Mouse (Mus musculus) layer of hippocampus, postnatal 14 days (tissue): Measurements from ENCODE around the gene Taok3. TPM values are rescaled to one million over a fixed set of nuclear protein-coding genes. Genes with fewer than 3 reads are reported as not detected.
A peak's percentile ranks its signal among the peaks of the same experiment; 100 is the strongest.

Experiments used
- DNase-seq, 2 experiments: peaks; one replicate each; pipeline ENCODE4 v3.0.0; 2021 to 2022; ENCODE audit warnings: low spot score in 2 of 2, mixed read lengths in 1 of 2
- total RNA-seq, 2 experiments: library from RNA; stranded (reverse); gene quantifications; 2 replicates each; pipeline ENCODE4 v1.2.3; 2021

The Taok3 gene
- total RNA-seq, 2 experiments from 2014 or later, result 58.2 to 58.9 TPM

- DNase-seq, result no peak
Observed at GRCm38 (mm10) chr5:117178079-117178478, 58.1 kb downstream of the Taok3 start.

GRCm38 (mm10) chr5:117178486-117178885 lies 58.6 kb downstream of the Taok3 start:
- no peak for DNase-seq

GRCm38 (mm10) chr5:117181921-117182320 lies 62.0 kb downstream of the Taok3 start:
- DNase-seq, result no peak

GRCm38 (mm10) chr5:117182411-117182810 lies 62.5 kb downstream of the Taok3 start:
- DNase-seq, result no peak

DNA sequence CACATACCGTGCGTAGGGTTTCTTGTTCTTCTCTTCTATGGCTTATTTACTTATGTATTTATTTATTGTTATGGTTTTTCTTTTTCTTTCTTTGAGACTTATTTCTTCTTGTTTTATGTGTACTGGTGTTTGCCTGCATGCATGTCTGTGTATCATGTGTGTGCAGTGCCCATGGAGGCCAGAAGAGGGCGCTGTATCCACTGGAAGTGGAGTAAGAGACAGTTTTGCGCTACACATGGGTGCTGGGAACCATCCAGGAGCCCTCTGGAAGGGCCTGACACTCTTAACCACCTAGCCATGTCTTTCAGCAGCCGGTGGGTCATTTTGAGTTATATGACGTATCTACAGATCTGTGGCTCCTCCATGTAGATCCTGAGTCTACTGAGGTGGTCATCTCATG lies 64.9 kb downstream of the Taok3 start:
- no peak for DNase-seq

DNA sequence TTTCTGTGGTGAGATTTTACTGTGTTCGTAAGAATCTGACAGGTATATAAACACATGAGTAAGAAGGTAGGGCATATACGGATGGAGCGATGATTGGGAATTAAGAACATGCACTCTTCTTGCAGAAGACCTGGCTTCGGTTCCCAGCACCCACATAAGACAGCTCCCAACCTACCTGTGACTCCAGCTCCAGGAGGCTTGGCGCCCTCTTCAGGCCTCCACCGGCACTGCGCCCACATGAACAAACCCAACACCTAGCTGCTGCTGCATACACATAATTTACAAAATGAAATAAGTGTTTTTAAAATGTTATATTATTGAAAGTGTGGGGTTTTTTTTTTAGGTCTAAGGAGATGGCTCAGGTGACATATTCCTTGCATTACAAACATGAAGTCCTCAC lies 65.7 kb downstream of the Taok3 start:
- DNase-seq, result no peak

GRCm38 (mm10) chr5:117192061-117192460 lies 72.1 kb downstream of the Taok3 start:
- no peak for DNase-seq

- no peak for DNase-seq
Observed at GRCm38 (mm10) chr5:117193748-117194147, 73.8 kb downstream of the Taok3 start.

DNA sequence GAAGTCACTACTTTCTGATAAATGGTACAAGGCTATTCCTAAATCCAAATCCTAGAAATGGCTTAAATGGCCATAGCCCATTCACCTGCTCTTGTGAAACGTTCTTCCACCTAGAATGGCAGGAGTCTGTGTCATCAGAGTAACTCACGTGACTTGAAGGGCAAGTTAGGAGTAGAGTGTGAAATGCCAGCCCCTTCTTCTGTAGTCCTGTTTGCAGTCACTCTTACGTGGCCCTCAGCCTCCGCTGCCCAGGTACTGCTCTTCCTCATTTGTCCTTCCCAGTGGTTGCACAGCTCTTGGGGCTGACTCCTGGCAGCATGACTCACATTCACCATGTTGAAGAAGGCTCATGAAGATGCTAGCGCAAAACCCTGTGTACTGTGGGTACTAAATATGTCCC lies 74.7 kb downstream of the Taok3 start:
- no peak for DNase-seq

DNA sequence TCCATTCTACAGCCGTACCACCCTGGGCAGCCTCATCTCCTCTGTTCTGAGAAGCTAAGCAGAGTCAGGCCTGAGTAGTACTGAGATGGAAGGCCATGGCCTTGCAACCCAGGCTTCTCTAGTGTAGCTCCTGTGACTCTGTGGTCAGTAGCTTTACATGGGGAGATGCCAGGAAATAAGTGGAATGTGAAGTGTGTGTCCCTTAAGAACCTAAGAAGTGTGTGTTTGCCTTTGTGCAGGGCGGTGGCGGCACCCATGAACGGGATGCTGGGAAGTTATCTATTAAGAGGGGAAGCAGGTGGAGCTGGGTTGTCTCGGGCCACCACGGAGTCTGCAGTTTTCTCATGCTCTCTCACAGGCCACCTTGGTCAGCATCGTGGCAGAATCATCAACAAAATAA lies 76.6 kb downstream of the Taok3 start:
- no peak for DNase-seq

DNA sequence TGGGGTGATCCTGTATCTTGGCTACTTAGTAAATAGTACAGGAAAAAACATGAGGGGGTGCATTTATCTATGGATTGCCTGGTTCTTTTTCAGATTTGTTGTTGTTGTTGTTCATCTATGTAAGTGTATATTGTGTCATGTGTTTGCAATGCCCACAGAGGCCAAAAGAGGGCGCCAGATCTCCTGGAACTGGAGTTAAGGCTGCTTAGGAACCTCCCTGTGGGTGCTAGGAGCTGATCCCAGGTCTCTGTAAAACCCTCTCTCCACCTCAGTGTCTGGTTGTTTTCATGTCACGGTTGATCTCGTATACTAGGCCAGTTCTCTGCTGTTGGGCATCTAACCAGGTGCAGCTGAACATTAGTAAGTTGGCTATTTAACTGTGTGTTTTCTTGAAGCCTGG lies 78.5 kb downstream of the Taok3 start:
- DNase-seq, result no peak

DNA sequence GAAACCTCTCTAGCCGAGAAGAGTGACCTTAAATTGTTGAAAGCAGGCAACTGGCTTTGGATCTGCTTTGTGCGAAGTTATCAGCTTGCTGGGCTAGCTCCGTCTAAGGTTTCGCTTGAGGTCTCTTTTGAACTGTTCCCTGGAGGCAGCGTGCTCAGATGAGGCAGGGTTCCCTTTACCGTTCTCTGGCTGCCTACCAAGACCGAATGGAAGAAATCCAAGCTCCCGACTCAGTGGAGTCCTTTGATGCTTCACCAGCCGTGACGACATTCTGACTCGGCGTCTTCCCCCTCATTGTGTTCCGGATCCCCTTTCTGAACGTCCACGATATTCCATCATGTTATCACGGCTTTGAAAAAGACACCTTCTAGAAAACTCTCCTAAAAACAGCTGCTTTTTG lies 87.4 kb downstream of the Taok3 start:
- peak in 1 of 2 experiments; percentile 8 for DNase-seq

DNA sequence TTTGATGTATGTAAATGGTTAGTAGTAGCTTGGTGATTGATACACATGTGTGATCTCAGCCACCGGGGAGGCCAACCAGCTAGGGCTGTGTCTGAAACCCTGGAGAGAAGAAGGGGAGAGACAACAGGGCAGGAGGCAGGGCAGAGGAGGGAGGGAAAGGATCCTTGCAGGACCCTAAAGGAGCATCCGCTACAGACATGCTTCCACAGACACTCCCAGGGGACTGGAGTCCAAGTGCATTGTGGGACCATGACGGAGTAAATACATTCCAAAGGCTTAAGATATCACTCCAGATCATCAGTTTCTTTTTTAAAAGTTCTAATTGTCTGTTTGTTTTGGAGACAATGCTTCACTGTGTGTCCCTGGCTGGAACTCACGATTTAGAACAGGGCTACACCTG lies 94.1 kb downstream of the Taok3 start:
- no peak for DNase-seq

DNA sequence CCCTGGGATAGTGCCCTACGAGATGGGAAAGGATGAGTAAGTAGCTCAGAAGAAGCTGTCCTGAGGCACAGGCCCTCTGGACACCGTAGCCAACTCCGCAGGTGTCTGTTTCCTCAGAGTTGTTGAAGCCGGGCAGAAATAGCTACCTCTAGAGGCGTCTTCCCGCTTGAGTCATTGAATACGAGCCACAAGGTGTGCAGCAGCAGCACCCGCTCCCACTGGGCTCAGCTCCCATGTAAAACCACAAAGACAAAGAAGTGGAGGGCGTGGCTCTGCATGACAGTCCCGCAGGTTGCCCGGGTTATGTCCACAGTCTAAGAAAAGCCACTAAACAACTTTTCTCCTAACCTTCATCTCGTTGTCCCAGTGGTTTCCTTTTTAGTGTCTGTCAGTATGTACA lies 111.1 kb downstream of the Taok3 start:
- no peak for DNase-seq

GRCm38 (mm10) chr5:117236540-117236939 lies 116.6 kb downstream of the Taok3 start:
- DNase-seq, result no peak

DNA sequence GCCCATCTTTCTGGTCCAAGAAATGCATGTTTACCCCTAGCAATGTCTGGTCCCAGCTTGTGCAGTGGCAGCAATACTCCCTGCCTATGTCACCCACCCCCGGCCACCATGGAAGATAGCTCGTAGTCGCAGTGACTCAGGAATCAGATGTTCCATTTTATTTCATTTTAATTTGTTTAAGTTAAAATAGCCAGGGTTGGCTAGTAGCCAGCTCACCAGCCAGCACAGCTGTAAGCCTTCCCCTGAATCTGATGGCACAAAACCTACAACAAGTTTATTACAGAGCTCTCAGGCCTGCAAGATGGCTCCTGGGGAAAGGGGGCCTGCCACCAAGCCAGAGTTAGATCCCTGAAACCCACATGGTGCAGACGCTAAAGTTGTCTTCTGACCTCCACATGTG lies 119.2 kb downstream of the Taok3 start:
- no peak for DNase-seq

GRCm38 (mm10) chr5:117240321-117240731 lies 120.4 kb downstream of the Taok3 start:
- peak in 1 of 2 experiments; percentile 53 for DNase-seq

DNA sequence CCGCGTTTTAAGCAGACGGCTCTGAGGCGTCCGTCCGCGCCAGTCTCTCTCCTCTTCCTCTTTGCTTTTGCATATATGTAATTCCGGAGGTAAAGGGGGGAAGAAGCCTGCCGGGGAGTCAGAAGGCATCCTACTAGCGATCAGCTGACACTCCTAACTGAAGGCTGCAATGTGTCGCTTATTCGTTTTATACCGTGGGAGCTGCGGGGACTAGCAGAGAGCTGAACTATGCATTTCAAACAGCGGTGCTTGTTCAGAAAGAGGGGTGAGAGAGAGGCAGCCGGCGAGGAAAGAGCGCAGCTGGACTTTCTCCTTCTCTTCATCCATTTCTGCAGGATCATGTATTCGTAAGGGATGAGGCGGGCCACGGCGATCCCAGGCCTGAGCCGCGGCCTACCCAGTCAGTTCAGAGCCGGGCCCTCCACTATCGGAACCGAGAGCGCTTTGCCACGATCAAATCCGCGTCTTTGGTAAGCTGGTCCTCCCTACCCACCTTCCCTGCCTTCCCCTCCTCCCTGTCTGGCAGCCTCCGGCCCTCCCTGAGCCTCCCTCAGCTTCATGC lies 120.9 kb downstream of the Taok3 start:
- DNase-seq, result peak; percentile 60 to 65

DNA sequence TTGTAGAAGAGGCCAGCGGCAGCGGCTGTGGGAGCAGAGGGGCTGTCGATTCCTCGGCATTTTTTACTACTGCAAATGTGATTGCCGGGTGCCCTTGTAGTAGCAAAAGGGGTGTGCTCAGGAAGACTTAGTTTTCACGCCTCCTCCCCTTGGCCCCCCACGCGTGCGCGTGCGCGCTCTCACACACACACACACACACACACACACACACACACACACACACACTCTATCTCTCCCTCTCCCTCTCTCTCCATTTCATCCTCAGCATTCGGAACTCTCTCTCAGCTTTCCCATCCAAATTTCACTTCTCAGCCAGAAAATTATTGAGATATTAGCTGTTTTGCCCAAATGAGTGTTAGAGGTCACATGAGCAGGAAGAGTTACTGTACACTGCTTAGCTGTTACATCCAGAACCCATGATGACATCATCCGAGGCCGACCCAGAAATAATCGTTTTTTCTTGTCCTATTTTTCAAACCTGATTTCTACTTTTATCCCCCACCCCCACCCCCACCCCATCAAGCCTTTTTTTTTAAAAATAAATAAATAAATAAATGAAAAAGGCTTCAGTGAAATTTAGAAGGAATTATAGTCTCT lies 122.1 kb downstream of the Taok3 start:
- peak; percentile 67 to 75 for DNase-seq

DNA sequence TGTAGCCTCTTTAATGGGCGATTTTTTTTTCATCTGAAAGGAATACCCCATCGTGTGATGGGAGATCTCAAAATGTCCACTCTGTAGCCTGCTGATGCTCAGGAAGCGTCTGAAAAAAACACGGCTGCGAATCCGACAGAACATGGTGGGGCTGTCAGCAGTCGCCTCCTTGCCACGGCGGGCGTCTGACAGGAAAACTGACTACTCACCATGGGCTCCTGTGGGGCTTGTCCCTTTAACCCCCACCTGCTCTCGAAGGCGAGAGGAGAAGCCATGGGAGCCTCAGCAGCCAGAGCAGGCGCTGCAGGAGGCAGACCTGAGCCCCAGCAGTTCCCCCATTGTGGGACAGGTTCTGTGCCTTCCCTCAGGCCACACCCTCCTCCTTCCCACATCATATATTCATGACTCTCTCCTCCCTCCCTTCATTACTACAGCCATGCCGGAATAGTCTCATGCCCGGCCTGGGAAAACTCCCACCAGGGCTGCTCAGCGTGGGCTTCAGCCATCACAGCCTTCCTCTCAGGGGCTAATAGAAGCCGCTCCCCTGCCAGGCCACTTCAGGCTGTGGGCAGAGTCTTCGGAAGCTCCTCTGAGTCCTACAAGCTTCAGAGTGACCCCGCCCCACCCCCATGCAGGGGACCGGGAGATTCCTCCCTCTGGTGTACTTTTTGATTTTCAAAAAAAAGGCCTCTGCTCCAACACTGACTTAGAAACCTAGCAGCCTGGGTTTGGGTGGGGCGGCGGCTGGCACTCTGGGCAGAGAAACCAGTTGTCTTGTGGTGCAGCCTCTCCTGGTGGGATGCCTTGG lies 122.9 kb downstream of the Taok3 start:
- peak in 1 of 2 experiments; percentile 25 for DNase-seq

DNA sequence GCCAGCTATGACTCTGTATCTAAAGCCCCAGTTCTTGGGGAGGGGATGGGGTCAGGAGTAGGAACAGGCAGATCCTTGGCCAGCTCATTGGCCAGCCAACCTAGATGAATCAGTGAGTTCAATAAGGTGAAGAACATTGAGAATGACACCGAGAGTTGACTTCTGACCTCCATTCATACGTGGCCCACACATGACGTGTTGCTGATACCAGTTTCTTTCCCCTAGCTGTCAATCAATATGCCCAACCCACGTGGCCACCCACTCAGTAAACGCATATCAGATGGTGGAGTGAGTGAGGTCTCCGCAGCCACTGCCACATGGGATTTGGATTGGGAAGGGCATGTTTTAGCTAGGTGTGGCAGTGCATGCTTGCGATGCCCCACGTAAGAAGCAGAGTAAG lies 125.2 kb downstream of the Taok3 start:
- DNase-seq, result no peak

DNA sequence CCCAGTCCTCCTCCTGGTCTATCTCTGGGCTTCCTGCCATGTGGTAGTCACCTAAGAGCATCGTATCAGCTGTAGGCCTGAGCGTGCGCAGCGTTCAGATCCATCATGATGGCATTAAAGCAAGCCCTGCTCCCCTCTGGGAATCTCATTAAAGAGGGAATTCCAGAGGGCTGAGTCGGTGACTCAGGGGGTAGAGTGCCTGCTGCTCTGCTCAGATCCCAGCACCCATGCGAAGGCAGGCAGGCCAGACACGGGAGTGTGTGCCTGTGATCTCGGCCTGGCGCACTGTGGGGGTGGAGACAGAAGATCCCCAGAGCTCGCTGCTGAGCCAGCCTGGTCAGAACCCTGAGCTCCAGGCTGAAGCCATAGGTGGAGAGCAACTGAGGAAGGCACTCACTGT lies 128.4 kb downstream of the Taok3 start:
- DNase-seq, result no peak

DNA sequence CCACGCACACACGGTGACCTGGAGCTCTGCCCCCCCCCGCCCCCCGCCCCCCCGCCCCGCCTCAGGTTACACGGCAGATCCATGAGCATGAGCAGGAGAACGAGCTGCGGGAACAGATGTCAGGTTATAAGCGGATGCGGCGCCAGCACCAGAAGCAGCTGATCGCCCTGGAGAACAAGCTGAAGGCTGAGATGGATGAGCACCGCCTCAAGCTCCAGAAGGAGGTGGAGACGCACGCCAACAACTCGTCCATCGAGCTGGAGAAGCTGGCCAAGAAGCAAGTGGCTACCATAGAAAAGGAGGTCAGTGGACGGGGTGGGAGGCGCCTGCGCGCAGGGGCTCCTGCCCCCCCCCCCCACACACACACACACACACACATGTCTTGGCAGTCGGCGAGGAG lies 130.9 kb downstream of the Taok3 start:
- DNase-seq, result no peak
